Mouse (Mus musculus) cerebellum, adult 2 months (tissue): ENCODE results near the gene Gm27021. TPM values are rescaled to one million over a fixed set of nuclear protein-coding genes. Genes with fewer than 3 reads are reported as not detected.

Experiments
- DNase-seq, 2 experiments: peaks; one replicate each; pipeline ENCODE4 v3.0.0; 2021
- H3K27ac ChIP-seq: fragments of 200-500 bp; 2 replicates; pipeline ENCODE4 v1.5.1; 2012; ENCODE audit warnings: low read length, control low read depth, inconsistent platforms; ENCODE audit not compliant: insufficient read depth
- H3K27me3 ChIP-seq: fragments of 200-500 bp; 2 replicates; pipeline ENCODE4 v1.6.1; 2012; ENCODE audit warnings: inconsistent platforms, mild to moderate bottlenecking, low read length, moderate library complexity; ENCODE audit not compliant: control insufficient read depth, insufficient read depth
- H3K4me1 ChIP-seq: fragments of 200-500 bp; 2 replicates; pipeline ENCODE4 v1.6.1; 2011; ENCODE audit warnings: low read length; ENCODE audit not compliant: control insufficient read depth, insufficient read depth
- H3K4me3 ChIP-seq: fragments of 200-500 bp; replicated peaks from 2 replicates; pipeline ENCODE3; 2011; ENCODE audit warnings: mild to moderate bottlenecking, low read depth, low read length, control low read depth; ENCODE audit not compliant: insufficient read depth
- CTCF ChIP-seq: fragments of 200-500 bp; IDR thresholded peaks from 2 replicates; pipeline ENCODE4 v1.5.1; 2011; ENCODE audit warnings: low read depth, mild to moderate bottlenecking, control low read depth, low read length, moderate library complexity, borderline replicate concordance; ENCODE audit not compliant: insufficient read depth
- POLR2A ChIP-seq: fragments of 200-500 bp; IDR thresholded peaks from 2 replicates; pipeline ENCODE4 v1.6.1; 2011; ENCODE audit warnings: low read length, control low read depth, borderline replicate concordance; ENCODE audit not compliant: insufficient read depth
- WGBS: fragments of 180-500 bp; shearing (Covaris S2); methylation state at CpG from one replicate; pipeline ENCODE4 v1.1.7; 2018; 5-methylcytosine and 5-hydroxymethylcytosine counted together
- polyA plus RNA-seq: library from polyadenylated mRNA; depleted of rRNA; stranded (reverse); fragments of >200 nt; gene quantifications from 2 replicates; pipeline ENCODE4 v1.2.3, GENCODE M21; 2012

Gm27021 gene
- polyA plus RNA-seq, 1 experiment, result 1.9 TPM

- no peak for TF ChIP-seq POLR2A
- 79% methylated on average over 10 of the region's 10 CpGs for WGBS
- H3K4me1 ChIP-seq, result peaks cover 11% of the 10 kb centered on the region
- no peaks in the 10 kb centered on the region for H3K27me3 ChIP-seq
- H3K4me3 ChIP-seq, result no peak overlapping the region
- no peak for DNase-seq
- no peak overlapping the region for H3K27ac ChIP-seq
Measured at GRCm38 (mm10) chr8:120585521-120585920, 82.4 kb downstream of the Gm27021 start.

- Histone ChIP-seq H3K4me1 (peaks cover 26% of the 10 kb centered on the region), H3K27me3 (no peaks in the 10 kb centered on the region), H3K4me3 (no peak overlapping the region), H3K27ac (no peak overlapping the region)
- peak in 1 of 2 experiments; percentile 31 for DNase-seq
- WGBS, result 20% methylated on average over 8 of the region's 8 CpGs
- TF ChIP-seq CTCF (no peak), POLR2A (no peak)
Measured at GRCm38 (mm10) chr8:120581811-120582210, 86.1 kb downstream of the Gm27021 start.

- Histone ChIP-seq H3K4me3 (no peak overlapping the region), H3K27me3 (no peaks in the 10 kb centered on the region), H3K27ac (no peak overlapping the region), H3K4me1 (peaks cover 26% of the 10 kb centered on the region)
- DNase-seq, result no peak
- TF ChIP-seq CTCF (no peak), POLR2A (no peak)
- WGBS, result 70% methylated on average over 12 of the region's 12 CpGs
Measured at GRCm38 (mm10) chr8:120581329-120581728, 86.5 kb downstream of the Gm27021 start.

GRCm38 (mm10) chr8:120580336-120581000, 87.4 kb downstream of the Gm27021 start:
- WGBS, result 87% methylated on average over 8 of the region's 8 CpGs

GRCm38 (mm10) chr8:120577821-120578220, 90.1 kb downstream of the Gm27021 start:
- 24% methylated on average over 17 of the region's 17 CpGs for WGBS
- peak; percentile 63 to 65 for DNase-seq
- Histone ChIP-seq H3K4me3 (no peak overlapping the region), H3K4me1 (peaks cover 40% of the 10 kb centered on the region), H3K27ac (no peak overlapping the region), H3K27me3 (no peaks in the 10 kb centered on the region)
- TF ChIP-seq POLR2A, result no peak
- TF ChIP-seq CTCF, result peak; percentile 28; the same call in 1 of the 2 replicates

More at GRCm38 (mm10) chr8:120580336-120581000, 87.4 kb downstream of the Gm27021 start:
- Histone ChIP-seq H3K4me3 (no peak overlapping the region), H3K27me3 (no peaks in the 10 kb centered on the region), H3K4me1 (peaks cover 26% of the 10 kb centered on the region), H3K27ac (no peak overlapping the region)
- no peak for TF ChIP-seq CTCF
- DNase-seq, result no peak

GRCm38 (mm10) chr8:120575801-120576200, 92.1 kb downstream of the Gm27021 start:
- no peak overlapping the region for H3K4me3 ChIP-seq

GRCm38 (mm10) chr8:120574941-120575340, 92.9 kb downstream of the Gm27021 start:
- WGBS, result 59% methylated on average over 19 of the region's 19 CpGs
- H3K4me1 ChIP-seq, result peaks cover 42% of the 10 kb centered on the region
- DNase-seq, result peak in 1 of 2 experiments; percentile 27

More at GRCm38 (mm10) chr8:120575801-120576200, 92.1 kb downstream of the Gm27021 start:
- Histone ChIP-seq H3K27me3 (no peaks in the 10 kb centered on the region), H3K4me1 (peaks cover 36% of the 10 kb centered on the region), H3K27ac (no peak overlapping the region)
- TF ChIP-seq CTCF (no peak), POLR2A (no peak)
- DNase-seq, result no peak
- 84% methylated on average over 9 of the region's 9 CpGs for WGBS

GRCm38 (mm10) chr8:120573866-120574265, 94.0 kb downstream of the Gm27021 start:
- TF ChIP-seq POLR2A (no peak), CTCF (no peak)
- Histone ChIP-seq H3K4me1 (peaks cover 43% of the 10 kb centered on the region), H3K4me3 (no peak overlapping the region), H3K27me3 (no peaks in the 10 kb centered on the region), H3K27ac (no peak overlapping the region)
- 47% methylated on average over 11 of the region's 11 CpGs for WGBS
- DNase-seq, result peak in 1 of 2 experiments; percentile 42

More at GRCm38 (mm10) chr8:120574941-120575340, 92.9 kb downstream of the Gm27021 start:
- H3K4me3 ChIP-seq, result no peak overlapping the region
- H3K27me3 ChIP-seq, result no peaks in the 10 kb centered on the region
- H3K27ac ChIP-seq, result no peak overlapping the region
- TF ChIP-seq POLR2A (no peak), CTCF (no peak)
